Mouse (Mus musculus) liver, embryonic 14.5 days (tissue): ENCODE measurements around the gene Zbed3. TPM values are rescaled to one million over a fixed set of nuclear protein-coding genes. Genes with fewer than 3 reads are reported as not detected.
A peak's percentile ranks its signal among the peaks of the same experiment; 100 is the strongest.

ENCODE experiments used
- ATAC-seq: fragments of 200-750 bp; cut with Nextera tagmentation; 2 replicates; pipeline ENCODE4 v1.8.0; 2017; ENCODE audit warnings: moderate number of reproducible peaks, mild to moderate bottlenecking, moderate library complexity; ENCODE audit not compliant: insufficient read depth
- DNase-seq, 3 experiments: peaks; one replicate each; pipeline ENCODE4 v3.0.0-alpha.2; 2012 to 2013; ENCODE audit warnings: low read depth in 3 of 3, low spot score in 3 of 3
- H3K27ac ChIP-seq: fragments of 300-500 bp; sonication (generic); 2 replicates; pipeline ENCODE4 v1.5.1; 2014; ENCODE audit warnings: moderate library complexity, mild to moderate bottlenecking, control low read depth, inconsistent platforms
- H3K27me3 ChIP-seq: fragments of 300-500 bp; sonication (generic); 2 replicates; pipeline ENCODE4 v1.6.1; 2014; ENCODE audit warnings: mild to moderate bottlenecking, low read length, moderate library complexity; ENCODE audit not compliant: control insufficient read depth, insufficient read depth
- H3K36me3 ChIP-seq: fragments of 300-500 bp; sonication (generic); replicated peaks from 2 replicates; pipeline ENCODE4 v1.6.1; 2014; ENCODE audit warnings: low read depth; ENCODE audit not compliant: control insufficient read depth, insufficient read depth
- H3K4me1 ChIP-seq, 2 experiments: fragments of 200-500 bp in 1 of 2; fragments of 300-500 bp in 1 of 2; sonication (generic) in 1 of 2; replicated peaks; 2 replicates each; pipeline ENCODE4 v1.6.1; 2012 to 2014; ENCODE audit warnings: antibody characterized with exemption in 1 of 2, inconsistent platforms in 1 of 2, low read length in 1 of 2; ENCODE audit not compliant: control insufficient read depth in 2 of 2, insufficient read depth in 2 of 2
- H3K4me2 ChIP-seq: fragments of 300-500 bp; sonication (generic); 2 replicates; pipeline ENCODE4 v1.6.1; 2014; ENCODE audit warnings: low read depth, mild to moderate bottlenecking, control low read depth, moderate library complexity
- H3K4me3 ChIP-seq, 2 experiments: fragments of 200-500 bp in 1 of 2; fragments of 300-500 bp in 1 of 2; sonication (generic) in 1 of 2; 2 replicates each; pipeline ENCODE4 v1.5.1; 2012 to 2014; ENCODE audit warnings: low read depth in 2 of 2, low read length in 2 of 2, mild to moderate bottlenecking in 2 of 2, control low read depth in 1 of 2, inconsistent platforms in 1 of 2, moderate library complexity in 1 of 2; ENCODE audit not compliant: insufficient read depth in 1 of 2
- H3K9ac ChIP-seq: fragments of 300-500 bp; sonication (generic); replicated peaks from 2 replicates; pipeline ENCODE4 v1.6.1; 2014; ENCODE audit warnings: mild to moderate bottlenecking, control low read depth, moderate library complexity
- H3K9me3 ChIP-seq: fragments of 300-500 bp; sonication (generic); 2 replicates; pipeline ENCODE4 v1.6.1; 2016; ENCODE audit warnings: low read length, mixed read lengths; ENCODE audit not compliant: control insufficient read depth
- CTCF ChIP-seq: IDR thresholded peaks from 2 replicates; pipeline ENCODE4 v1.5.1; 2016; ENCODE audit warnings: antibody characterized with exemption, low read depth, control low read depth
- EP300 ChIP-seq: IDR thresholded peaks from 2 replicates; pipeline ENCODE4 v1.6.1; 2016; ENCODE audit warnings: antibody characterized with exemption, low read depth
- WGBS: fragments of 180-500 bp; shearing (Covaris S2); extraction: QIAGEN DNeasy Blood & Tissue Kit; methylation state at CpG from one replicate; pipeline ENCODE4 v1.1.7; 2014; ENCODE audit not compliant: insufficient replicate concordance; 5-methylcytosine and 5-hydroxymethylcytosine counted together
- polyA plus RNA-seq, 2 experiments: library from polyadenylated mRNA; depleted of rRNA in 1 of 2; stranded (reverse) in 1 of 2; unstranded in 1 of 2; fragments of >200 nt; fragmentation: Nextera tagmentation in 1 of 2; extraction: Ambion mirVana in 1 of 2; gene quantifications; 2 replicates each; pipeline versions ENCODE4 v1.2.1 to v1.2.3; 2012 to 2014

Zbed3 gene
- polyA plus RNA-seq, 2 experiments, result 4.1 to 4.6 TPM

- DNase-seq (no peak), ATAC-seq (no peak)
- no peaks in the 10 kb centered on the region for H3K27me3 ChIP-seq
- H3K36me3 ChIP-seq, result no peaks in the 10 kb centered on the region
- H3K9ac ChIP-seq, result no peak overlapping the region
- WGBS, result 44% methylated on average over 6 of the region's 6 CpGs
- H3K4me1 ChIP-seq, result 0 out of 4 replicates have a peak, but pooled peaks cover 0 to 3% of the 10 kb centered on the region in 2 experiments
- no peak overlapping the region for H3K4me3 ChIP-seq
- no peak overlapping the region for H3K27ac ChIP-seq
- no peaks in the 10 kb centered on the region for H3K9me3 ChIP-seq
- H3K4me2 ChIP-seq, result no peak overlapping the region
- TF ChIP-seq EP300, result no peak
- no peak for TF ChIP-seq CTCF
Observed at GRCm38 (mm10) chr13:95319153-95319552, 4.3 kb upstream of the Zbed3 start.

GRCm38 (mm10) chr13:95320451-95320850 is 3.0 kb upstream of the Zbed3 start:
- H3K4me3 ChIP-seq, result no peak overlapping the region
- peaks cover 5% of the 10 kb centered on the region; the same call in 1 of the 2 replicates for H3K27me3 ChIP-seq
- no peak overlapping the region for H3K9ac ChIP-seq
- H3K36me3 ChIP-seq, result no peaks in the 10 kb centered on the region
- ATAC-seq (no peak), DNase-seq (no peak)
- H3K9me3 ChIP-seq, result no peaks in the 10 kb centered on the region
- no peak overlapping the region for H3K27ac ChIP-seq
- H3K4me1 ChIP-seq, result 0 out of 4 replicates have a peak, but pooled peaks cover 0 to 3% of the 10 kb centered on the region in 2 experiments
- no peak overlapping the region for H3K4me2 ChIP-seq
- WGBS, result 39% methylated on average over 4 of the region's 4 CpGs
- TF ChIP-seq CTCF, result no peak
- no peak for TF ChIP-seq EP300

- Histone ChIP-seq H3K27ac (no peak overlapping the region), H3K4me3 (peak overlapping the region; percentile 64 to 69), H3K36me3 (no peaks in the 10 kb centered on the region), H3K27me3 (peaks cover 5% of the 10 kb centered on the region; the same call in 1 of the 2 replicates), H3K4me2 (peak overlapping the region; percentile 73), H3K9me3 (no peaks in the 10 kb centered on the region), H3K9ac (no peak overlapping the region), H3K4me1 (peaks cover 0 to 6% of the 10 kb centered on the region in 2 experiments; a peak in 1 of 4 replicates)
- DNase-seq (no peak), ATAC-seq (no peak)
- 19% methylated on average over 15 of the region's 15 CpGs for WGBS
- TF ChIP-seq EP300 (no peak), CTCF (peak; percentile 41; the same call in 1 of the 2 replicates)
Observed at GRCm38 (mm10) chr13:95323950-95324625, 676 bp downstream of the Zbed3 start.

- DNase-seq, result no peak
Observed at GRCm38 (mm10) chr13:95324626-95325079, 1.2 kb downstream of the Zbed3 start.

More at GRCm38 (mm10) chr13:95324626-95325079, 1.2 kb downstream of the Zbed3 start:
- no peak for TF ChIP-seq CTCF
- TF ChIP-seq EP300, result no peak
- Histone ChIP-seq H3K4me2 (peak overlapping the region; percentile 73), H3K27ac (no peak overlapping the region; the same call in 1 of the 2 replicates), H3K4me3 (peak overlapping the region; percentile 64 to 69), H3K9me3 (no peaks in the 10 kb centered on the region), H3K36me3 (no peaks in the 10 kb centered on the region), H3K9ac (peak overlapping the region; percentile 62), H3K27me3 (peaks cover 5% of the 10 kb centered on the region; the same call in 1 of the 2 replicates), H3K4me1 (peaks cover 0 to 3% of the 10 kb centered on the region in 2 experiments; a peak in 1 of 4 replicates)
- under 1% methylated on average over 22 of the region's 22 CpGs for WGBS
- ATAC-seq, result peak; percentile 26; the same call in 1 of the 2 replicates
